Mouse (Mus musculus) frontal cortex, postnatal 14 days (tissue): ENCODE measurements at regions not wholly inside any gene's neighbourhood (a gene's known extent, or its start where the extent isn't known, plus 50 kb on each side); places are given as distances from the start of the nearest gene placed in this dataset.

ENCODE experiments used
- DNase-seq, 2 experiments: peaks; one replicate each; pipeline ENCODE4 v3.0.0; 2022; ENCODE audit warnings: low spot score in 2 of 2

DNA sequence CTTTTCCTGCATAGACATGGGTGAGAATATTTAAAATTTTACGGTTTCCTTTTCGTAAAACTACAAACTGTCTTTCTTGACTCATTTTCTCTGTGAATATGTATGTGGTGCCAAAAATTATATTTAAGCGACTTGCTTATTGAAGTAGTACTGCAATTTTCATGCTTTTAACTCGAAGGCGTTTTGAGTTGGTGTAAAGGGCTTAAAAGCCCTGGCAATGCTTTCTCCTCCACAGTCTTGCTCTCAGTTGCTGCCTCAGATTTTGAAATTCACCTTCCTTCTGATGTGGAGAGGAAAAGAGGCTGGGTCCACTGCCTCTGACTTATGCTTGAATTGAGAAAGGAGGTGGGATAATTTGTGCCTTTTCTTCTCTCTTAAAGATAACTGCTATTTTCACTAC is 629.6 kb upstream of the Nrsn1 start:
- no peak for DNase-seq

DNA sequence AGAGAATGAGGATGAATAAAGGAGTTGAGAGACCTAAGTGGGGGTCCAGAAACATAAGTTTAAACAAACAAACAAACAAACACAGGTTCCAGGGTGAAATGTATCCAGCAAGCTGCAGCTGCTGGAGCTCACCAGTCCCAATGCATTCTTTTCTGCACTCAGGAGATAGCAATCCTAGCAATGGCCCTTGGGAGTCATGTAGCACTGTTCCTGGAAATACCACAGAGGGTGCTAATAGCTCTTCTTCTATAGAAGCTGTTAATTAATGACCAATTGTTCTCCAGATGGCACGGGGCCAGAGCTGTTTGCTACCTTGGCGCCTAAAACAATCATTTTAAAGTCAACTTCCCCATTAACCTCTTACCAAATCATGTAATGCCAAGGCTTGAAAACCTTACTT is 622.8 kb upstream of the Nrsn1 start:
- no peak for DNase-seq

DNA sequence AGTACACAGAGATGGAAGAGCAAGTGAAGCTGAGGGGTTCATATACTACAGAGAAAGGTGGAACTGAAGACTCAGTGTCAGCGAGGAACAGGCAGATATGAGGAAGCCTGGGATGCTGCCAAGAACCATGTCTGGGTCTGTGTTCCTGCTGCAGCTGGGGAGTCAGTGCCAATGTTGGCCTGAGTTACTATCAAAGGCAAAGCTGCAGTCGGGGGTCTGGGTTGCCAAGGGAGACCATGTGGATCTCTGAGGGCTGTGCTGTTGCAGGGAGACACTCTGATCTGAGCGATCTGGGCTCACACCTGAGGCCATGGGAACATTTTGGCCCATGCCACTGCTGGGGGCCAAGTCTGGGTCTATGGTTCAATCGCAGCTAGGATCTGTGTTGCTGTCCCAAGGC is 612.5 kb upstream of the Nrsn1 start:
- no peak for DNase-seq

DNA sequence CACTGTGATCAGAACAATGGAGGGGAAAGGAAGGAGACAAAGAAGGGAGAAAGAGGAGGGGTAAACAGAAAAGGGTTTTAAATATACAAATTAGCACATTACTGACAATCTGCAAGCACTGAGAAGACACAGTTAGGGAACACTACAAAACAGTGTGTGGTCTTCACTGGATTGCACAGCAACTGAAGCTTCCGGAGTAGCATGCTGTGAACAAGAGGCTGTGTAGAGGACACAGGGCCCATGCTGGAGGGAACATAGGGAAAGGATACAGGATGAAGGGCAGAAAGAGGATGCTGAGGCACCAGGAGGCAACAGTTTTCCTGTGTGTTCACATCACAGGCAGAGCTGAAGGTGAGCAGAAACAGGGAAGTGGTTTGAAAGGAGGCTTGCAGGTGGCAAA is 598.6 kb upstream of the Nrsn1 start:
- no peak for DNase-seq

DNA sequence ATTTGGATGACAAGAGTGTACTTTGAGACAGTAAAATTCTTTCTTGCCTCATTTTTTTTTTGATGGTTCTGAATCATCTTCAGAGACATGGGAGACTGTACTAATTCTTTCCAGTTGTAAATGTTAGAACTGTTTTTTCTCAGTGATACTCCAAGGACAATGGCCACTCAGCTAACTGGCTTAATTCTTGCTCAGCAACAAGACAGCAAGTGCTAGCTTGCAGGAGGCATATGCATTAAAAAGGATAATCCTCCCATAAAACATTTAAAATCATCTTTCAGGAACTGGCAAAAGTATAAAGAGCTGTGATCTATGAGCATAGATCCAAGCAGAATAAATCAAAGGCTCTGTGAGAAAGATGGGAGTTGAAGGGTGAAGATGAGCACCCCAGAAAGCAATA is 587.9 kb upstream of the Nrsn1 start:
- DNase-seq: no peak

DNA sequence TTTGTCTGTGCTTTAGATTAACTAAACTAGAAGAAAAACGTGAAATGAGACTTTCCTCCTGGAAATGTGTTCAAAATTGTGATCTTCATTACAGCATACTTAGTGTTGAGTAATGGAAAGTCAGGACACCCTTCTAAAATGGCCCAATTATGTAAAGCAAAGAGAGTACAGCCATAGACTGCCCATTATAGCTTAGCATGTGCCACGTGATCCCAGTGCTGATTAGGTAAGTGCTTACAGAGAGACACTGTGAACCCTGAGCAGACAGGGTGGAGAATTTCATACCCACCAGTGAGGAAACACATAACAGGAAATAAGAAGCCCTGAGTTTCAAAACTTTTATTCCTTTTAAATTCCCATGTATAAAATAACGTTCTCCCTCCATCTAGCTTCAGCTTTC is 587.3 kb upstream of the Nrsn1 start:
- DNase-seq: no peak

DNA sequence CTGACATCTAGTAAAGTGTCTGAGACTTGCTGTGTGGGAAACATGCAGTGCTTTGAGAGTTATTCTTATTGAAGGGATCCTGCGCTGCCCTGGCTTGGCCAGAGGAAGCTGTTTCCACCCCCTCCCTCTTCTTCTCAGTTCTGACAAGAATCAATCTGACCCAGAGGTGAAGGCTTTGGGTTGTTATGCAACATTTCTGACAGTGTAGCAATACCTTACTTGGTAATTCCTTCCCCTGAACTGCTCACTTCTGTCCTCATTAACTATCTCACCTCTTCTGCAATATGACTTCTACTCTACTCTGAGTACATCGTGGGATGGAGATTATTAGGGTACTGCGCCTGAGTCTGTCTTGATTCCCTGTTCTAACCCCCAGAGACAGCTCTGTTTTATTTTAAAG is 586.8 kb upstream of the Nrsn1 start:
- no peak for DNase-seq

DNA sequence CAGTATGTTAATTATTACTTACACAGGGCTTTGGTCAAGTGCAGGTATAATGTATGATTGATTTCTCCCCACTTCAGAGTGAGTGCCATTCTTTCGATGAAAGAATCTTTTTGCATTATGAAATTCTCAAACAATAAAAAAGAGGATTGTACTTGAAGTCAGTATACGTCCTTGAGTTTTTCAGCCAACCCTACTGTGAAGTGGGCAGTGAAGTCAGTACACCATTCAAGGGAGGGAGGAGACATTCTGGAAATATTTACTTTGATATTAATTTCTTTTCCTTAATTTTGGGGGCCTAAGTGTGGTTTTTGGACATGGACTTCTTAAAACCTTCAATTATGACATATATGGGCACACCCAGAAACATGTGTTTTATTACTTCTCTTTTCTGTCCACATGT is 586.2 kb upstream of the Nrsn1 start:
- no peak for DNase-seq

DNA sequence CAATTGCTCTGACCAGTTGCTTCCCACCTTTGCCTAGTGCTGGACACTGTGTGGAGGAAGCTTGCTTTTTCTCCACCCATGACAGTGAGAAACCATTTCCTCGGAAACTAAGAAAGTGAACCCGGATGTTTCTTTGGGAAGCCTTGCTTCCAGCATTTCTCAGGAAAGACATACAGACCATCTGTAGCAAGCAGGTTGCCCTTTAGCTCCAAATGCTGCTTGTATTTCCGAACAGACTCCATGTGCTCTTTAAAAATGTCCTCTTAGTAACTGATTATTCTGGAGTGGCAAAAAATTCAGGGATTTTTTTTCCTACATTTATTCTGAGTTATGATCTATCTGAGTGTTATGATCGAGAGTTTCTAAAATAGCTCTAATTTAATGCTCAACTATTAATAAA is 577.9 kb upstream of the Nrsn1 start:
- DNase-seq: no peak

DNA sequence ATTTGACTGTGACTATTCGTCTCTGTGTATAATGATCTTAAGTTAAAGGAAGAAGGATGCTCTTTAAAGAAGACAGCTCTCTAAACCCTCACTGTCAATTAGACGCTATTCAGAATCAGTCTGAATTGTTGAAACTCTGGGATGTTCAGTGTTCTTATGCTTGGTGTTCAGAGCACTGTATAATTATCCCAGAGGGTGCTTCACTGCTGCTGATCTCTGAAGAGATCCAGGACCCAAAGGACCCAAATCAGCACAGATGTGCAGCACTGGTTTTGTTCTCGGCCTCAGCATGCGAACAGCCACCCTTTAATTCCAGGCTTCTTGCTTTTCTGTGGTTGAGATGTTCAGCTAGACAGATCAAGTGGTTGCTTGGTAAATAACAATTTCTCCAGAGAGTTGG is 567.9 kb upstream of the Nrsn1 start:
- no peak for DNase-seq

DNA sequence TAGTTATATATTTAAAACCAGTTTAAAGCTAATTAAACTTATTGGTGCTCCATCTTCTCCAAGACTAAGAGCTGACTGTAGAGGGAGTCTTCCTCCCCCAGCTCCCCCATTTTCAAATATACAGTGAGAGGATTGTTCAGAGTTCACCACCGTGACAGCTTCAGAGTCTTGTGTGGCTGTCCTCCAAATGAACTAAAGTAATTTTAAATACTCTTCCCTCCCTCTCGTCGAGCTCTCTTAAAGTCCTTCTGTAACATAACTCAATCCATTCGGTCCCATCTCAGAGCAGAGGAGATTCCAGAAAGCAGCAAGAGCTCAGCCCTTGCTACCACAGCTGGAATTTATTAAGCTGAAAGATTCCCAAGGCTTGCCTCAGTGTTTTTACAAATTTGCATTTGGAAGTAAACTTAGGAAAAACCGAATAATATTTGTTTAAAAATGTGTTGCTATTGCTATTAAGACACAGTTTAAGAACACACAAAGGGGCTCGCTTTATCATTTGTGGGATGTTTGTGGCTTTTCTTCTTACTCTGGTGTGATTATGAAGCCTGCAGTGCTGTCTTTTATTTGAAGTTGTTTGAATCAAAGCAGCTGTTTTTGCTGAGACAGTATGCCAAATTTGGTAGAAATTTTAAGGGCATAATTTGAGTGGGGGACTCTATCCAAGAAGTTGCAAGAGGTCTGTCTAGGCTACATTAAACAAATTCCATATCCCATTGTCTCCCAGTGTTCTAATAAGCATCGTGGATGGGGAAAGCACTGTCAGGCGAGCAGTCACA is 559.0 kb upstream of the Nrsn1 start:
- no peak for DNase-seq

DNA sequence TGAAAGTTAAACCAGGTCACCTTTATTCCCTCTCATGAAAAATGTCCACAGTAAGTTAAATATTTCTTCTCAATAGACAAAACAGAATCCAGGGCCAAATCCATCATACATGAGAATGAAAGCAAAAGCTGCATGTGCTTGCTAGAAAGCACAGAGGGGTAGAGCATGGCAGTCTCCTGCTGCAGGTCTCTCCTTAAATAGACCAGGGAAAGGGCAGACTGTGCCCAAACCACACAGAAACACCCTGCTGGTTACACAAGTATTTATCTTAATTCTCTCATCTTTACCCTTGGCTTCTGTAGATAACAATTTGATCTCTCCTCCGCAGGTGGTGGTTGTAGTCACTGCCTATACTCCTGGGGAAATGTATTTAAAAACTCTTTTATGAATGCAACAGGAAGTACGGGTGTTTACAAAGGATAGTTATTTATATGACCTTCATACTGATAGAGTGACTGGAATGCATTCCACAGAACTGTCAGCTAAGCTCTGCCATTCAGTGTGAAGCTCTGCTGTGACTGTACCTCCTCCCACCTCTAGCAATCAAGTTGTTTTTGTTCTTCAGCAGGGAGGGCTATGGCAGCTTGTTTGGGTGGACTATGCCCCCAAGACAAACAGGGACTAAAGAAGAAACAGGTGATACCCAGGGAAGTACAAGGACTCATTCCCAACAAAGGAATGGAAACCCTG is 538.4 kb upstream of the Nrsn1 start:
- no peak for DNase-seq

DNA sequence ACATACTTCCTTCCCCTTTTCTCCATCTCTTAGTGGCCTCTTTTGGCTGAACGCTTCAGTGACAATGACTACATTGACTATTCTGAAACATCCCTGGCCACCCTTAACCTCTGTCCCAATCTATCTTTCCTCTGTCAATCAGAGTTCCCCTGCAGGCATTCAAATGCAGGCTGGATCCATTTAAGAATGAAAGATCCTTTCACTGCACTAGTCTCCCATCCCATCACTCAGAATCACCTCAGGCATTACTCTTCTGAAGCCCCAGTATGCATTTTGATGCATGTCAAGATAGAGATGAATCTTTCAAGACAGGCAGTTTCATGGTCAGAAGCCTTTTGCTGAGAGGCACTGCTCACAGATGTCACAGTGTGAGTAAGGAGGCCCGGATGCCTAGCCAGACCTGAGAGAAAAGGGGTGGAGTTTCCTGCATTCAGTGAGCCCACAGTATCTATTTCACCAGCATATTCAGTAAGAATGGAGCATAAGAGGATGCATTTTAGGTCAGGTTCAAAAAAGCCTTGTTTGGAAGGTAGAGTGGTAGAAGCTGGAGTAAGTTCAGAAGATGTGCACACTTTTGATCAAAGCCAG is 523.0 kb upstream of the Nrsn1 start:
- no peak for DNase-seq

DNA sequence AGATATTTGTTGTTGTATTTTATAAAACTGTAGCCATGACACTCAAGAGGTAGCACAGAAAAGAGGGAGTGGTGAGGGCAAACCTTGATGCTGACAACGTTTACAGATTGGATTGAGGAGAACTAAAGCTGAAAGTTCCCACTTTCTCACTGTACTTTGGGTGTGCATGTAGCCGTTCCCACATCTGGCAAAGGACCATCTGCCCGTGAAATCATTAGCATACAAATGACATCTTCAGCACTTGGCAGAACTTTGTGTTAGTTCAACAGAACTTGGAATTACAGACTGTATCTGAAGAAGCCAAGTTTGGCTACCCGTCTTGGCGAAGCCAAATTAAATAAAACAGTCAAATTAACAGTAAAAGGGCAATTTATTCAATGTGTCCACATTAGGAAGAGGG is 510.9 kb upstream of the Nrsn1 start:
- no peak for DNase-seq

DNA sequence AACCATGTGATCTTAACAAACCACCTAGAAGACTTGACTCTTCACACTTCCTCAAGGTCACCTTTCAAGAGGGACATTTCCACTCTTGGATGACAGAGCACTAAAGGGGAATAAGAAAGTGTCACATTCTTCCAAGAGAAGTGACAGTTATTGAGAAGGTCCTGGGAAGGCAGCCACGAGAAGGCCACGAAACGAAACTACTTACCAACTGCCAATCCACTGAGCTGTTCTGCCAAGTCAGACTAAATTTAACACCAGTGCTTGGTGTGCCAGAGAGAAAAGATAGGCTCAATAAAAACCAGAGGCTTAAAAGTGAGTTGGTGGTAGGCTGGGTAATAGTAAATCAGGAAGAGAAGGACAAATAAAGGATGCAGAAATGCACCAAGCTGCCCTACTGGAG is 507.4 kb upstream of the Nrsn1 start:
- no peak for DNase-seq

DNA sequence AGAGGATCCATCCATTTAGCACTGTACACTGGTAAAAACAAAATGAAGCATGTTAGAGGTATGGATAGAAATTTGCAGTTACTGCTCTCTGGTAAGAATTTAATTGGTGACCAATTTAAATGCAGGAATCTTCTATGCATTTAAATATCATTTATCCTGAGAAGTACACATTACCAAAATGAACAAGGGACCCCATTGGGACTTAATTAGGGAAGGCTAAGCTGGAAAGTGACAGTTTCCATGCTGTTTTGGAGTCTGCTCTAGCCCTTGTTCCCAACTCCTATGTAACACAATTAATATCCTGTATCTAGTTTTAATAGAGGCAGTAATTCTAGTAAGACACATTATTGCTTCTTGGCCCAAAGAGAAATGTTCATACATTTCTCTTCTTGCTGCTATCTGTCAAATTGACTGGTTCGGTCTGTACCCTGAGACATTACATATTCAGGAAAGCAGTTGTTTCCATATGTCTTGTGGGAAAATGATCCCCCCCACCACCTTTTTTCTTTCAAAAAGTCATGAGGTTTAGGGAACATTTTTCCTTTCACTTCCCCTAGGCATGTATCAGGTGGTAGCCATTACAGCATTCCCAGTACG is 504.4 kb upstream of the Nrsn1 start:
- DNase-seq: no peak

DNA sequence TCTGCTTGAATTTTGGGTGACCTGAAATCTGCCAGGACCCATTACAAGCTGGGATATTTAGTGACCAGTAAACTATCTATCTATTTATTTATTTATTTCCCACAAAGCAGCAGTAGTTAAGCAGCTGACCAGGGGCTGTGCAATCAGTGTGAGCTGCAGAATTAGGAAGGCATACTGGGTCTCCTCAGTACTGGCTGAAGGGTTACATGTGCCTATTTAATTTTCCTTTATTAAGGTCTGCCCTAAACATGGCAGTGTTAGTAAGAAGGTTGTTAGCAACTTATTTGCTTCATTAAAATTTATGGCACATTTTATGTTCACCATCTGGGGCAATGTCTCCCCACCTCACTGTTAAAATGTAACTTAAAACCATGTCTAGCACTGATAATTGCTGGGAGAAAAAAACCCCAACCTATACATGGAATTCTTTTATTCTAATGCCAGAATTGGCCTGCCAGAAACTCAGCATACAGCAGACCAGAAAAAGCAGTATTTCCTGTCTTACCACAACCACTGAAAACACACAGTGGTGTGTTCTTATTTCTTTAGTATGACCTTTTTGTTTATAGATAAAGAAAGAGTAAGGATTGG is 484.3 kb upstream of the Nrsn1 start:
- no peak for DNase-seq

DNA sequence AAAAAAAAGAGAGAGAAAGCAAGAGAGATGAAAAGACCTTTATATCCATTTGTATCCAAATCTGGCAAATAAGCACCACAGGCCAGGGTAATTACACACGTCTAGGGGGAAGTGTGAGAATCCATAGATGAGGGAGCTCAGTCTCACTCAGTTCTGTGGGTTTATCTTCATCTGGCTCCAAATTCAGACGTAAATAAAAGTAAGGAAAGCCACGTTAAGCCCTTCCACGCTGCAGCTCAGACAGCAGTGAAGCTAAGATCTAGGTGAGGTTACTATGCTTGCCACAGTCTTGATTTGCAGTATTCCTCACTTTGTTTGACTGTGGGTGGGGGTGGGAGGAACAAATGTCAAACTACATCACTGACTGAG is 481.1 kb upstream of the Nrsn1 start:
- DNase-seq: no peak

DNA sequence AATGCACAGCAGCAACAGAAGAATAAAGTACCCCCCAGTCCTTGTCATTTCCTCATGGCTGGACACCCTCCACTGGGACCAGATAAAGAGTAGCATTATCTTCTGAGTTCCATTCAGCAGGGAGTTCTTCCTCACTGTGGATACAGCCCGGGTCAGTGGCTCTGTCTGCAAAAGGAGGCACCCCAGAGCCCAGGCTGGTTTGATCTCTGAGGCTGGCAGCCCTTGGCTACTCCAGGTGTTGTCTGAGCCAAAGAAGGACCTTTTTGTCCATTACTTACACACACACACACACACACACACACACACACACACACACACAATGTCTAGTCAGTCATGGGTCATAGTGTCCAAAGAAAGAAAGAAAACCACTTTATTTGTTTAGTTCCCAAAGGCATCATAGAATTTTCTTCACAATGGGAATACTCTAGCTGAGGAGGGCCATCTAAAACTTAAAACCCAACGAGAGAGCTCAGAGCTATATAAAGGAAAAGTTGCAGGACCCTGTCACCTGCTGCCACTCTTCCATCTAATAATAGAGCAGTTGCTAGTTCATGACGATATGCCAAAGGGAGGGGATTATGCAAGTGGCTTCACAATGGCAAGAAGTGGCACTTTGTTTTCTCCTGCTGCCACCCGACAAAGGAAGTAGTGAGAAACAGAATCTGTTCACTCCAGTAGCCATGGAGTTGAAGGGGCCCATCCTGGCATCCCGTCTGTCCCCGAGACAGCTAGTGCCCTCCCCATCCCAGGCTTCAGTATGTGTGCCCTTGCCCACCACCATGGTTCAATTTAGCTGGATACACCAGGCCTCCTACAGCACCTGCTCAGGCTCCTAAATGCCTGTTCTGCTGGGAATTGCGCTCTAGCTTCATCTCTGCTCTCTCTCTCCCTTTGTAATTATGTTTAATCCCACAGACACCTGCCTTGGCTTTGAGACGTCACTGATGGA is 480.4 kb upstream of the Nrsn1 start:
- DNase-seq: peak in 1 of 2 experiments; percentile 7

DNA sequence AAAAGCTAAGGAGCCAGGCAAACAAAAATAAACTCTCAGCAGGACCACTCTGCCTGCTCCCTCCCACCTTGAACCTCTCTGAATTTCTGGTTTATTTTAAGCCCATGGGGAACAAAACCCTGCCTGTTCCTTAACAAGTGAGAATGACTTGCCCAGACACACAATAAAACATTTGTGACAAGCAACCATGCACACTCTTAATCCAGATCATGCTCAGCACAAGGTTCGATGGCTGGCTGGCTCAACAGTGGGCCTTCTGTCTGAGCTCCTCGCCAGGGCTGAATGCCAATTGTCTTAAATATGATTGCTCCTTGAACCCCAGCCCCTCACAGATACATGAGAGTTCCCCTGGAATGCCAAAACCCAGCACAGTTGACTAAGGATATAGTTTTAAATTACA is 468.3 kb upstream of the Nrsn1 start:
- DNase-seq: no peak

DNA sequence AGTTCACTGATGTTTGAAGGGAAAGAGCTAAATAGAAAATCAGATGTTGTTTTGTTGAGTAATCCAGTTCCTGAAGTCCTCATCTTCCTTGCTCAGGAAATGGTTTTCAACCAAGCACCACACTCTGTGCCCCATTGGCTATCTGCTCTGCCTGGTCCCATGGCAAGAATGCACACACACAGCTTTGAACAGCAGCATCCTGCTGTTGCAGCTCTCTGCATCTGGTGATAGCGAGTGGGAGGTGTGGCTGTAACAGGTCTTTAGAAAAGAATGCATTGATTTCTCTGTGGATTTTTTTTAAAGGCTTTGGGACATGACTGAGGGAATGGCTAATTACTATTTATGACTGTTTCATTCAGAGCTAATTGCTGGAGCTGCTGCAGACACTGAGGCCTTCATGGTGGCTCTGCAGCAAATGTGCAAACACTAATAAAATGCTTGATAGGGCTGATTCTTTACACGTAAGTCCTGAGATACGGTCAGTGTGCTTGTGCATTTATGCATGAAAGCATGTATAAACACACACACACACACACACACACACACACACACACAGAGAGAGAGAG is 459.1 kb upstream of the Nrsn1 start:
- DNase-seq: no peak
